Mouse (Mus musculus): ENCODE results near the gene Tmem131. TPM values are rescaled to one million over a fixed set of nuclear protein-coding genes. Genes with fewer than 3 reads are reported as not detected.

The Tmem131 gene
- total and polyA plus RNA-seq, 2 experiments from 2014 or later = 3.9 to 10.1 TPM

DNA sequence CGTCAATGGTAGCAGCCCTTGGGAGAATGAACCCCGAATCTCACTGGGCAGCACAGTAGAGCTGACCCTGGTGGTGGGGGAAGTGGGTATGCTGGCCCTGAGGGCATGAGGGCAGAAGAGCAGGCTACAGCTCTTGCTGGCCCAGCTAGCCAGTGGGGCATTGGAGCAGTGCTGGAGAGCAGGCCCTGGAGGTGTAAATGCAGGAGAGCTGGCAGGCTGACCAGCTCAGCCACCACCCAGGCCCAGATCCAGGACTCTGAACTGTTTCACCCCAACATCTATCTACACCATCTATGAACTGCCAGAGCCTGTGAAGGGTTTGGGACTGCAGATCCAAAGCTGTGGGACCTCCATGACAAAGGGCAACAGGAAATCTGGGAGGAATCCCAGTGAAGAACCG is 38.2 kb downstream of the Tmem131 start:
- Histone ChIP-seq H3K4me1 (ENCODE audit: control insufficient read depth, insufficient read depth) (0 out of 2 replicates have a peak, but pooled peaks cover 2% of the 10 kb centered on the region), H3K27ac (ENCODE audit: low read depth) (peak overlapping the region; percentile 5; the same call in 1 of the 2 replicates), H3K9ac (replicated peaks; ENCODE audit: low read depth, low read length) (no peak overlapping the region), H3K4me3 (ENCODE audit: low read depth, low read length) (no peak overlapping the region), H3K9me3 (replicated peaks; ENCODE audit: control insufficient read depth, low read length) (no peaks in the 10 kb centered on the region), H3K27me3 (ENCODE audit: control insufficient read depth, insufficient read depth, low read length) (no peaks in the 10 kb centered on the region), H3K36me3 (replicated peaks; ENCODE audit: control insufficient read depth, insufficient read depth, low read length) (no peaks in the 10 kb centered on the region), H3K4me2 (ENCODE audit: low read depth, low read length) (no peak overlapping the region)
- 78% methylated on average over 3 of the region's 3 CpGs for WGBS
- no peak for DNase-seq (ENCODE audit: low spot score)
- ATAC-seq (ENCODE audit: insufficient read depth, low read depth) = no peak
- no peak for TF ChIP-seq CTCF (IDR thresholded peaks at IDR 0.05; ENCODE audit: low read depth)
- TF ChIP-seq EP300 (IDR thresholded peaks at IDR 0.05; ENCODE audit: low read depth) = no peak

DNA sequence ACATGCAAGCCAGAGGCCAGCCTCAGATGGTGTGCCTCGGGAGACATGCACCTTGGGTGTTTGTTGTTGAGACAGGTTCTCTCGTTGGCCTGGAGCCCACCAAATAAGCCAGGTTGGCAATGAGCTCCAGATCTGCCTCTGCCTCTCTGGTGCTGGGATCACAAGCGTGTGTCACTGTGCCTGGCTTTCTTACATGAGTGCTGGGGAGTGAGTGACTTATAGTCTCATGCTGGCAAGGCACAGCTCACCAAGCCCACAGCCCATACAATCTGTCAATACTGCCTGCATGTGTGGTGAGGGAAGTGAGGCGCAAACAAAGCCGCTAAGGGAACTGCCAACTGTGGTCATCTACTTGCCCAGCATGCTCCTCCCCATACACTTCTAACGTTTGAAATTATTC is 39.0 kb downstream of the Tmem131 start:
- no peak for ATAC-seq (ENCODE audit: insufficient read depth, low read depth)
- 67% methylated on average over 6 of the region's 6 CpGs for WGBS
- no peak for TF ChIP-seq CTCF (IDR thresholded peaks at IDR 0.05; ENCODE audit: low read depth)
- TF ChIP-seq EP300 (IDR thresholded peaks at IDR 0.05; ENCODE audit: low read depth) = no peak

DNA sequence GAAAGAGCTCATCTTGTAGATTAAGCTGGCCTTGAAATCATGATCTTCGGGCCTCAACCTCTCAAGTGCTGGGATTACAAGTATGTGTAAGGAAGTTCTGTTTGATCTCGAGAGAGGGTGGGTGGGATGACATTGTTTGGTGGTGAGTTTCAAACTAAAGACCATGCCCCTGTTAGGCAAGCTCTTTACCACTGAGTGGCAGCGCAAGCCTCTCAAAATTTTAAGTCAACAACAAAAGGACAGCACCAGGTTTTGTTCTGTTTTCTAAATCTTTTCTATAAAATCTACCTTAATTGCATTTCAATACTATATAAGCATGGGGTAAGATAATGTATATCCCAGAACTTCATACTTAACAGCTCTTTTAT is 39.4 kb downstream of the Tmem131 start:
- Histone ChIP-seq H3K4me1 (ENCODE audit: control insufficient read depth, insufficient read depth) (0 out of 2 replicates have a peak, but pooled peaks cover 2% of the 10 kb centered on the region), H3K9me3 (replicated peaks; ENCODE audit: control insufficient read depth, low read length) (no peaks in the 10 kb centered on the region), H3K36me3 (replicated peaks; ENCODE audit: control insufficient read depth, insufficient read depth, low read length) (no peaks in the 10 kb centered on the region), H3K9ac (replicated peaks; ENCODE audit: low read depth, low read length) (no peak overlapping the region), H3K4me2 (ENCODE audit: low read depth, low read length) (no peak overlapping the region), H3K27me3 (ENCODE audit: control insufficient read depth, insufficient read depth, low read length) (no peaks in the 10 kb centered on the region), H3K27ac (ENCODE audit: low read depth) (no peak overlapping the region), H3K4me3 (ENCODE audit: low read depth, low read length) (no peak overlapping the region)
- WGBS = 45% methylated on average over 3 of the region's 3 CpGs
- TF ChIP-seq CTCF (IDR thresholded peaks at IDR 0.05; ENCODE audit: low read depth) (peak; percentile 38), EP300 (IDR thresholded peaks at IDR 0.05; ENCODE audit: low read depth) (no peak)
- no peak for DNase-seq (ENCODE audit: low spot score)
- ATAC-seq (ENCODE audit: insufficient read depth, low read depth) = no peak

More for the DNA sequence above, 39.0 kb downstream of the Tmem131 start:
- Histone ChIP-seq H3K27me3 (ENCODE audit: control insufficient read depth, insufficient read depth, low read length) (no peaks in the 10 kb centered on the region), H3K27ac (ENCODE audit: low read depth) (no peak overlapping the region), H3K9me3 (replicated peaks; ENCODE audit: control insufficient read depth, low read length) (no peaks in the 10 kb centered on the region), H3K4me2 (ENCODE audit: low read depth, low read length) (no peak overlapping the region), H3K4me1 (ENCODE audit: control insufficient read depth, insufficient read depth) (0 out of 2 replicates have a peak, but pooled peaks cover 2% of the 10 kb centered on the region), H3K36me3 (replicated peaks; ENCODE audit: control insufficient read depth, insufficient read depth, low read length) (no peaks in the 10 kb centered on the region), H3K4me3 (ENCODE audit: low read depth, low read length) (no peak overlapping the region), H3K9ac (replicated peaks; ENCODE audit: low read depth, low read length) (no peak overlapping the region)
- DNase-seq (ENCODE audit: low spot score) = no peak

DNA sequence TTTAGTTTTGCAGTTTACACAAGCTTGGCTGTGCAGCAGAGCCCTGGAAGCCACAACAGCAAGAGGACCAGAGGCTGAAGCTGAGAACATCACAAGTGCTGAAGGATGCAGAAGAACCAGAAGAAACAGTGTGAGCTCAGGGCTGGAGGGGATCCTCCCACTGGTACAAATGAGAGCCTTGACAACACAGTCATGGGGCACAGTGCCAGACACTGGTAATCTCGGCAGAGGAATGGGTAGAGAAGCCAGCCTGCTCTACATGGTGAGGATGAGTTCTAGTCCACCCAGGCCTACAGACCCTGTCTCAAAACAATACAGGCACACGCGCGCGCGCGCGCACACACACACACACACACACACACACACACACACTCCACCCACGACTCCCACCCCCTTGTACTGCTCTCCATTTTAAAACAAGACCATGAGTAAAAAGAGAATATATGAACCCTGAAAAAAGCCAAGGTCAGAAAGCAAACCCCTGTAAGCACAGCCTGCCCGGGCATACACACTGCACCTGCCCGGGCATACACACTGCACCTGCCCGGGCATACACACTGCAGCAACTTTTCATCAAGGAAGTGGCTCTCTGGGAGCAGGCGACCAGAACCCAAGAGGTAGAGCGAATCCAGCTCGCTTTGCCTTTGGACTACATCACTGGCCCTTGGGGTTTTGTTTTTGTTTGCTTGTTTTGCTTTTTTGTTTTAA is 39.9 kb downstream of the Tmem131 start:
- 0 out of 2 replicates have a peak, but pooled peaks cover 2% of the 10 kb centered on the region for H3K4me1 ChIP-seq (ENCODE audit: control insufficient read depth, insufficient read depth)
- 91% methylated on average over 15 of the region's 15 CpGs for WGBS
- H3K4me2 ChIP-seq (ENCODE audit: low read depth, low read length) = no peak overlapping the region
- TF ChIP-seq EP300 (IDR thresholded peaks at IDR 0.05; ENCODE audit: low read depth) = no peak
- no peak for TF ChIP-seq CTCF (IDR thresholded peaks at IDR 0.05; ENCODE audit: low read depth)
- DNase-seq (ENCODE audit: low spot score) = no peak
- H3K4me3 ChIP-seq (ENCODE audit: low read depth, low read length) = no peak overlapping the region
- no peak overlapping the region for H3K27ac ChIP-seq (ENCODE audit: low read depth)
- no peak overlapping the region for H3K9ac ChIP-seq (replicated peaks; ENCODE audit: low read depth, low read length)
- no peak for ATAC-seq (ENCODE audit: insufficient read depth, low read depth)
- H3K36me3 ChIP-seq (replicated peaks; ENCODE audit: control insufficient read depth, insufficient read depth, low read length) = no peaks in the 10 kb centered on the region
- no peaks in the 10 kb centered on the region for H3K27me3 ChIP-seq (ENCODE audit: control insufficient read depth, insufficient read depth, low read length)
- H3K9me3 ChIP-seq (replicated peaks; ENCODE audit: control insufficient read depth, low read length) = no peaks in the 10 kb centered on the region

DNA sequence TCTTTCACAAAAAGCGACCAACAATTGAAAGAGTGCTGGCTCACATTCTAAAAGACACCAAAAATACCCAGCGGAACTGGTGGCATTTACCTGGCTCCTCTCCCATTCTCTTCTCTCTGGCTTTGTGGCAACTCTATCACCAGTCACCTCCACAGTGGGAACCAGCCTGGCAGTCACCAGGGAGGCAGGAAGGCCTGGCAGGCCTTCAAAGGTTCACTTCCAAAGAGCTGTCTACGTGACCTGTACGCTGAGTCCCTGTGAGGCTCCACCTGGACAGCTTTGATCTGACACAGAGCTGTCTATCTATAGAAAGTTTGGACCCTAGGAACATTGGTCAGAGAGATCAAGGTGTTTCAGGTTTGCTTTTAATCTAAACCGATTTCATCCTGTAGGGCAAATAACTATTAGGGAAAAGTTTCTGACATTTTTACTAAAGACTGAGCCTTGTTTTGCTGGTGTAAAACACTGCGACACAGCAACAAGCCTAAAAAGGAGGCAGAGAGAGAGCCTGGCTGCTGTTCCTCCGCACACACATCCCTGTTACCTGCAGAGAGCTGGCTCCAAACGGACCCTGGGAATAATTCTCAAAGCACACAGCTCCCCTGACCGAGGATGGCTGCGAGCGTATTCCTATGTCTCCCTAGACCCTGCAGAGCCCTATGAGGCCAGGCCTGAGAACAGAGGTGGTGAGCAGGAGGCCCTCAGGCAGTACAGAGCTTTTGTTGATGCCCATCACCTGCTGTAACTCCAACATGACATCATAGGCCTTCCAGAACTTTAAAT is 40.7 kb downstream of the Tmem131 start:
- no peak overlapping the region for H3K4me3 ChIP-seq (ENCODE audit: low read depth, low read length)
- WGBS = 72% methylated on average over 11 of the region's 11 CpGs
- H3K9me3 ChIP-seq (replicated peaks; ENCODE audit: control insufficient read depth, low read length) = no peaks in the 10 kb centered on the region
- H3K9ac ChIP-seq (replicated peaks; ENCODE audit: low read depth, low read length) = no peak overlapping the region
- TF ChIP-seq EP300 (IDR thresholded peaks at IDR 0.05; ENCODE audit: low read depth) (no peak), CTCF (IDR thresholded peaks at IDR 0.05; ENCODE audit: low read depth) (no peak)
- 0 out of 2 replicates have a peak overlapping the region, but pooled peaks have one; percentile 3 for H3K27ac ChIP-seq (ENCODE audit: low read depth)
- ATAC-seq (ENCODE audit: insufficient read depth, low read depth) = no peak
- no peaks in the 10 kb centered on the region for H3K27me3 ChIP-seq (ENCODE audit: control insufficient read depth, insufficient read depth, low read length)
- 0 out of 2 replicates have a peak, but pooled peaks cover 2% of the 10 kb centered on the region for H3K4me1 ChIP-seq (ENCODE audit: control insufficient read depth, insufficient read depth)
- H3K4me2 ChIP-seq (ENCODE audit: low read depth, low read length) = no peak overlapping the region
- no peaks in the 10 kb centered on the region for H3K36me3 ChIP-seq (replicated peaks; ENCODE audit: control insufficient read depth, insufficient read depth, low read length)
- DNase-seq (ENCODE audit: low spot score) = no peak
